27 mouse cellular contexts compared by ENCODE assay signal in the genomic region with DNA sequence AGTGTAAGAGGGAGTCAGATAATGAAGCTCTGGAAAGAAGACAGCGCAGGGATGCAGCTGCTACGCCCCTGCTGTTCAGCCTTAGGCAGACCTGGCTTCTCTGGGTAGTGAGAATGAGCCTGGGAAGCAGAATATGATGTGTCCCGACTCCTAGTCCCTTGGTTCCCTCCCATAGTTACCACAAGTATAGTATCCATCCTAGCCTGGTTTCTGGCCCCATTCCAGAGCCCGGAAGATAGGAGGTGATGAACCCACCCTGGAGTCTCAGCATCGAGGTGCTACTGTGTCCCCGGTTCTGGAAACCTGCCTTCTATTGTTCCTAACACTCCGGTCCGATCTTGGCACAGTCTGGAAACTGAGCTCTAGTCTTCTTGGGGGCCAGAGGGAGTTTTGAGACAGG. TPM values are rescaled to one million over a fixed set of nuclear protein-coding genes. Genes with fewer than 3 reads are reported as not detected.
DNase-seq lines count a peak whose midpoint lies in the region; ATAC-seq lines count a peak whose summit lies in the region.
"Had no signal": no experiment of that assay in that cellular context is flagged by ENCODE, and none has a peak within 500 bp of the region (broad histone marks: within the 10 kb centered on the region; RNA-seq: fewer than 3 reads in every experiment).

No protein-coding gene starts in this region.

- ATAC-seq in heart, embryonic 13.5 days (ENCODE audit: extremely low read depth, insufficient number of reproducible peaks, low FRiP score, low TSS enrichment), result no peak
- no peak for ATAC-seq in heart, embryonic 15.5 days (replicated peaks; ENCODE audit: insufficient number of reproducible peaks, insufficient read depth, low FRiP score, low read depth)
- no peak for ATAC-seq in forebrain, embryonic 13.5 days
- ATAC-seq: forebrain, postnatal 0 days; intestine, embryonic 15.5 days had no signal

- peaks cover 2% of the 10 kb centered on the region; the same call in 1 of the 2 replicates for H3K9me3 ChIP-seq in heart, embryonic 13.5 days
- no peaks in the 10 kb centered on the region for H3K9me3 ChIP-seq in heart, embryonic 15.5 days (replicated peaks)
- no peaks in the 10 kb centered on the region for H3K9me3 ChIP-seq in forebrain, embryonic 13.5 days (replicated peaks)
- H3K9me3 ChIP-seq: embryonic facial prominence, embryonic 12.5 days; forebrain, embryonic 12.5 days; intestine, embryonic 15.5 days had no signal

- peaks cover 55% of the 10 kb centered on the region for H3K4me1 ChIP-seq in heart, embryonic 13.5 days
- H3K4me1 ChIP-seq in heart, embryonic 15.5 days (replicated peaks), result peaks cover 47% of the 10 kb centered on the region
- H3K4me1 ChIP-seq in forebrain, embryonic 13.5 days, result peaks cover 14% of the 10 kb centered on the region

- H3K27me3 ChIP-seq in heart, embryonic 13.5 days (replicated peaks), result 0 out of 2 replicates have a peak, but pooled peaks cover 8% of the 10 kb centered on the region
- H3K27me3 ChIP-seq in heart, embryonic 15.5 days, result no peaks in the 10 kb centered on the region
- no peaks in the 10 kb centered on the region for H3K27me3 ChIP-seq in forebrain, embryonic 13.5 days
- H3K27me3 ChIP-seq: embryonic facial prominence, embryonic 12.5 days; forebrain, embryonic 12.5 days; intestine, embryonic 15.5 days had no signal

- peak overlapping the region; percentile 30; the same call in 1 of the 2 replicates for H3K9ac ChIP-seq in heart, embryonic 13.5 days
- no peak overlapping the region for H3K9ac ChIP-seq in heart, embryonic 15.5 days
- H3K9ac ChIP-seq in forebrain, embryonic 13.5 days, result no peak overlapping the region
- H3K9ac ChIP-seq: embryonic facial prominence, embryonic 12.5 days; forebrain, embryonic 12.5 days; forebrain, postnatal 0 days; hindbrain, embryonic 14.5 days; intestine, embryonic 15.5 days had no signal

- intact Hi-C loops in heart, postnatal 14 days (cut with DNase I), result loop anchor here (5.0 kb wide), 1 partner anchor 71 kb away; a partner anchor contains a TSS
- intact Hi-C loops in heart, postnatal 36 days (cut with DNase I), result no loop called here

- peak; percentile 91 for DNase-seq in heart, adult 11 months
- no peak for DNase-seq in heart, postnatal 14 days
- no peak for DNase-seq in heart, postnatal 36 days
- DNase-seq in heart, postnatal 4 days, result peak; percentile 39
- DNase-seq: adrenal gland, postnatal 10 days; cerebellum, adult 11 months; cerebellum, adult 8-10 months; cerebellum, postnatal 14 days; embryo, embryonic 11 days; forebrain, postnatal 0 days; gastrocnemius, postnatal 14 days; kidney, adult 2 months had no signal

- 66% methylated on average over 8 of the region's 8 CpGs for WGBS in heart, embryonic 13.5 days
- 64% methylated on average over 8 of the region's 8 CpGs for WGBS in heart, embryonic 15.5 days
- 86% methylated on average over 8 of the region's 8 CpGs for WGBS in forebrain, embryonic 13.5 days

- H3K4me3 ChIP-seq in heart, embryonic 13.5 days, result no peak overlapping the region
- no peak overlapping the region for H3K4me3 ChIP-seq in heart, embryonic 15.5 days
- no peak overlapping the region for H3K4me3 ChIP-seq in forebrain, embryonic 13.5 days
- H3K4me3 ChIP-seq: embryonic facial prominence, embryonic 12.5 days; forebrain, embryonic 12.5 days; intestine, embryonic 15.5 days had no signal

- H3K4me2 ChIP-seq in heart, embryonic 13.5 days, result no peak overlapping the region
- no peak overlapping the region for H3K4me2 ChIP-seq in heart, embryonic 15.5 days
- H3K4me2 ChIP-seq in forebrain, embryonic 13.5 days, result no peak overlapping the region
- H3K4me2 ChIP-seq: embryonic facial prominence, embryonic 12.5 days; forebrain, embryonic 12.5 days; hindbrain, embryonic 14.5 days; intestine, embryonic 15.5 days had no signal

- no peaks in the 10 kb centered on the region for H3K36me3 ChIP-seq in heart, embryonic 13.5 days
- H3K36me3 ChIP-seq in heart, embryonic 15.5 days, result no peaks in the 10 kb centered on the region
- no peaks in the 10 kb centered on the region for H3K36me3 ChIP-seq in forebrain, embryonic 13.5 days (ENCODE audit: poor library complexity, severe bottlenecking)
- H3K36me3 ChIP-seq: embryonic facial prominence, embryonic 12.5 days; forebrain, embryonic 12.5 days; intestine, embryonic 15.5 days had no signal

- peak overlapping the region; percentile 82 for H3K27ac ChIP-seq in heart, embryonic 13.5 days (replicated peaks)
- peak overlapping the region; percentile 76 for H3K27ac ChIP-seq in heart, embryonic 15.5 days
- H3K27ac ChIP-seq in forebrain, embryonic 13.5 days, result no peak overlapping the region
- H3K27ac ChIP-seq: embryonic facial prominence, embryonic 12.5 days; forebrain, embryonic 12.5 days; hindbrain, embryonic 14.5 days; intestine, embryonic 15.5 days had no signal

RNA-seq across cellular contexts. Expression of a gene that starts 6.8 kb away (rescaled TPM):
- total RNA-seq in heart, postnatal 14 days (2021), result 10 to 100 TPM; 23.4 to 28.4 TPM
- 56.8 and 58.2 TPM in 2 replicates for polyA plus RNA-seq in heart, embryonic 13.5 days (2015; fragmentation: Nextera tagmentation; extraction: Ambion mirVana)
- total RNA-seq in heart, postnatal 36 days (2021), result 10 to 100 TPM; 25.6 to 29.3 TPM
- 56.2 and 57.1 TPM in 2 replicates for polyA plus RNA-seq in heart, embryonic 15.5 days (2015; fragmentation: Nextera tagmentation; extraction: Ambion mirVana)
- 10 to 100 TPM; 35.7 to 39.7 TPM for total RNA-seq in heart, postnatal 4 days (2021)
- 81.2 and 86.4 TPM in 2 replicates for polyA plus RNA-seq in forebrain, embryonic 13.5 days (2015; fragmentation: Nextera tagmentation; extraction: Ambion mirVana)

RNA-seq across cellular contexts. Expression of a gene that starts 14.0 kb away (rescaled TPM):
- total RNA-seq in heart, postnatal 14 days (2021), result 1,000 to 10,000 TPM; 2,004 to 2,187 TPM
- 3,662 and 3,747 TPM in 2 replicates for polyA plus RNA-seq in heart, embryonic 13.5 days (2015; fragmentation: Nextera tagmentation; extraction: Ambion mirVana)
- total RNA-seq in heart, postnatal 36 days (2021), result 1,000 to 10,000 TPM; 2,242 to 2,437 TPM
- polyA plus RNA-seq in heart, embryonic 15.5 days (2015; fragmentation: Nextera tagmentation; extraction: Ambion mirVana), result 4,763 and 4,914 TPM in 2 replicates
- 1,000 to 10,000 TPM; 1,764 to 1,922 TPM for total RNA-seq in heart, postnatal 4 days (2021)
- 2.5 and 7.0 TPM in 2 replicates for polyA plus RNA-seq in forebrain, embryonic 13.5 days (2015; fragmentation: Nextera tagmentation; extraction: Ambion mirVana)
- total RNA-seq: common myeloid progenitor, adult 5-6 weeks; hematopoietic stem cell, adult 5-6 weeks; MEL had no signal

RNA-seq across cellular contexts. Expression of a gene that starts 31.7 kb away (rescaled TPM):
- not detected for total RNA-seq in heart, postnatal 14 days (2021)
- polyA plus RNA-seq in heart, embryonic 13.5 days (2015; fragmentation: Nextera tagmentation; extraction: Ambion mirVana), result not detected in 2 replicates
- not detected for total RNA-seq in heart, postnatal 36 days (2021)
- polyA plus RNA-seq in heart, embryonic 15.5 days (2015; fragmentation: Nextera tagmentation; extraction: Ambion mirVana), result not detected in 2 replicates
- not detected for total RNA-seq in heart, postnatal 4 days (2021)
- polyA plus RNA-seq in forebrain, embryonic 13.5 days (2015; fragmentation: Nextera tagmentation; extraction: Ambion mirVana), result not detected in 2 replicates
- total RNA-seq: adrenal gland, postnatal 10 days; adrenal gland, postnatal 4 days; common myeloid progenitor, adult 5-6 weeks; forebrain, postnatal 0 days; gastrocnemius, adult 18-20 months; gastrocnemius, postnatal 14 days; hematopoietic stem cell, adult 5-6 weeks; MEL had no signal
- polyA plus RNA-seq: brain, embryonic 14.5 days; C2C12; embryonic facial prominence, embryonic 12.5 days; forebrain, embryonic 12.5 days; forebrain, postnatal 0 days; gonadal fat pad, adult 2 months; hindbrain, embryonic 14.5 days; intestine, embryonic 15.5 days; kidney, adult 2 months had no signal

RNA-seq across cellular contexts. Expression of a gene that starts 41.7 kb away (rescaled TPM):
- over 10,000 TPM; 23,215 to 24,603 TPM for total RNA-seq in heart, postnatal 14 days (2021)
- 1,796 and 1,858 TPM in 2 replicates for polyA plus RNA-seq in heart, embryonic 13.5 days (2015; fragmentation: Nextera tagmentation; extraction: Ambion mirVana)
- total RNA-seq in heart, postnatal 36 days (2021), result over 10,000 TPM; 23,066 to 24,862 TPM
- 2,004 and 2,041 TPM in 2 replicates for polyA plus RNA-seq in heart, embryonic 15.5 days (2015; fragmentation: Nextera tagmentation; extraction: Ambion mirVana)
- over 10,000 TPM; 15,879 to 17,172 TPM for total RNA-seq in heart, postnatal 4 days (2021)
- 0.32 and 0.91 TPM in 2 replicates for polyA plus RNA-seq in forebrain, embryonic 13.5 days (2015; fragmentation: Nextera tagmentation; extraction: Ambion mirVana)
- total RNA-seq: common myeloid progenitor, adult 5-6 weeks; hematopoietic stem cell, adult 5-6 weeks; MEL had no signal
- polyA plus RNA-seq: gonadal fat pad, adult 2 months had no signal

Comparison
In these comparisons a context has a peak if more than half of its experiments do, and no peak if none do; other contexts are left out.
1. DNase-seq: peak in heart, adult 11 months (single experiment) and heart, postnatal 4 days (single experiment); none in heart, postnatal 14 days (0 of 2) and heart, postnatal 36 days (0 of 2).